Mouse (Mus musculus) neural tube, embryonic 13.5 days (tissue): Measurements from ENCODE around the gene Slc8a3. TPM values are rescaled to one million over a fixed set of nuclear protein-coding genes. Genes with fewer than 3 reads are reported as not detected.

ENCODE experiments used
- ATAC-seq: fragments of 200-750 bp; cut with Nextera tagmentation; 2 replicates; pipeline ENCODE4 v1.8.0; 2017; ENCODE audit warnings: low read depth, mild to moderate bottlenecking, moderate TSS enrichment, moderate library complexity
- H3K27ac ChIP-seq: fragments of 300-500 bp; sonication (generic); replicated peaks from 2 replicates; pipeline ENCODE4 v1.5.1; 2015; ENCODE audit warnings: moderate library complexity, mild to moderate bottlenecking, inconsistent platforms
- H3K27me3 ChIP-seq: fragments of 300-500 bp; sonication (generic); 2 replicates; pipeline ENCODE4 v1.6.1; 2015; ENCODE audit warnings: mild to moderate bottlenecking, inconsistent platforms
- H3K36me3 ChIP-seq: fragments of 300-500 bp; sonication (generic); 2 replicates; pipeline ENCODE4 v1.6.1; 2015; ENCODE audit warnings: mild to moderate bottlenecking, inconsistent platforms
- H3K4me1 ChIP-seq: fragments of 300-500 bp; sonication (generic); replicated peaks from 2 replicates; pipeline ENCODE4 v1.6.1; 2015; ENCODE audit warnings: inconsistent platforms
- H3K4me2 ChIP-seq: fragments of 300-500 bp; sonication (generic); 2 replicates; pipeline ENCODE4 v1.6.1; 2015; ENCODE audit warnings: inconsistent platforms, mild to moderate bottlenecking, moderate library complexity
- H3K4me3 ChIP-seq: fragments of 300-500 bp; sonication (generic); 2 replicates; pipeline ENCODE4 v1.5.1; 2015; ENCODE audit warnings: mild to moderate bottlenecking, inconsistent platforms
- H3K9ac ChIP-seq: fragments of 300-500 bp; sonication (generic); 2 replicates; pipeline ENCODE4 v1.6.1; 2015; ENCODE audit warnings: moderate library complexity, mild to moderate bottlenecking, inconsistent platforms
- H3K9me3 ChIP-seq: fragments of 300-500 bp; sonication (generic); 2 replicates; pipeline ENCODE4 v1.6.1; 2016; ENCODE audit warnings: inconsistent platforms
- WGBS: fragments of 180-500 bp; shearing (Covaris S2); methylation state at CpG from one replicate; pipeline ENCODE4 v1.1.7; 2015; 5-methylcytosine and 5-hydroxymethylcytosine counted together
- polyA plus RNA-seq: library from polyadenylated mRNA; unstranded; fragments of >200 nt; fragmentation: Nextera tagmentation; extraction: Ambion mirVana; gene quantifications from 2 replicates; pipeline ENCODE4 v1.2.1, GENCODE M21; 2015

Slc8a3 gene
- polyA plus RNA-seq, 1 experiment from 2014 or later = 5.2 TPM

DNA sequence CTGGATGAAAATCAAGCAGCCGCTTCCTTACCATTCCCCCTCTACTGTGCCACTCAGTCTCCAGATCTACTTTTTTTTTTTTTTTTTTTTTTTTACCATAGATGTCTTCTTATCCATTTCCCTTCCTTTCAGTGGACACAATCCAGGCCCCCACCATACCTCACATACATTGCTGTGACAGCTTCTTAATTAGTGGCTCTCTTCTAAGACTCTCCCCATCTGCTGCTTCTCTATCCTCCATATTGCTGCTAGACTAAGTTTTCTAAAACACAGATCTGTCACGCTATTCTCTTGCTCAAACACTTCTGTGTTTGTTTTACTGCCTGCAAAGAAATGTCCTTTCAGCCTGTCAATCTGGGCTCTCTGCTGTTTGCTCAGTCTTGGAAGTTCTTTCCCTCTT is 54.9 kb downstream of the Slc8a3 start:
- no peak for ATAC-seq
- 46% methylated on average over 2 of the region's 2 CpGs for WGBS
- H3K27me3 ChIP-seq = no peaks in the 10 kb centered on the region

DNA sequence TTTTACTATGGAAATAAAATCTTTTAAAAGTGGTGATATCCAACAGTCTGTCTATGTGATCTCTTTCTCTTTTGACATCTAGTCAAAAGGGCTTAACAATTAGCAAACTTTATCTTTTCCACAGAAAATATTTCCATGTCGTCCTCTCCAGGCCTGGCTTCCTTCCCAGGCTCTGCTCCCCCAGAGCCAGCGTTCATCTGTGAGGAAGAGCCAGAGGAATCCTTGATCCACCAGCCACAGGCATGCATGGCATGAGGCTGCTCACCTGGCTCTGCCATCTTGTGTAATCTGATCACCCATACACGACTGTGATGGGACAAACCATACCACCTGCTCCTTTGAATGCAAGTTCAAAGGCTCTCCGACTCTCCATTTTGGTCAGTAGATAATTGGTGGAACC is 58.4 kb downstream of the Slc8a3 start:
- ATAC-seq = no peak
- H3K36me3 ChIP-seq = no peaks in the 10 kb centered on the region
- no peak overlapping the region for H3K4me3 ChIP-seq
- no peaks in the 10 kb centered on the region for H3K27me3 ChIP-seq
- no peak overlapping the region for H3K9ac ChIP-seq
- no peak overlapping the region for H3K27ac ChIP-seq
- H3K4me2 ChIP-seq = no peak overlapping the region
- H3K4me1 ChIP-seq = peaks cover 13% of the 10 kb centered on the region
- H3K9me3 ChIP-seq = no peaks in the 10 kb centered on the region
- 82% methylated on average over 4 of the region's 4 CpGs for WGBS

More for the DNA sequence above, 54.9 kb downstream of the Slc8a3 start:
- Histone ChIP-seq H3K9me3 (no peaks in the 10 kb centered on the region), H3K9ac (no peak overlapping the region), H3K4me2 (no peak overlapping the region), H3K4me3 (no peak overlapping the region), H3K27ac (no peak overlapping the region), H3K4me1 (peaks cover 9% of the 10 kb centered on the region), H3K36me3 (no peaks in the 10 kb centered on the region)

DNA sequence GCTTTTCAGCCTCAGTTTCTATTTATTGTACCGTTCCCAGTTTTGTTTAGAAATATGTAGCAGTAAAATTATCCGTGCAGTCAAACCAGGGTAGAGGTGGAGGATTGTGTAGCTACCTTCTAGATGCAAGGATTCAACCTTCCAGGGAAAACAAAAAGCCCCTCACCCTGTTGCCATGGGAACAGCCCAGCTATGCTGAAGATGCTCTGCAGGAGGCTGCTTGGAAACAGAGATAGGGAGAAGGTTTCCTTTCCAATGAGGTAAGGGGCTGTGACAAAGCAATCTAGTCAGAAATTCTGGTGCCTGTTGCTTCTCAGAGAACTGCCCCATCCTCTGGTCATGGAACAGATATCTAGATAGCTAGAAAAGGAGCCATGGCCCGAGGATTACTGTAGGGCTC is 59.6 kb downstream of the Slc8a3 start:
- no peaks in the 10 kb centered on the region for H3K27me3 ChIP-seq
- peaks cover 13% of the 10 kb centered on the region for H3K4me1 ChIP-seq
- peak; percentile 36; the same call in 1 of the 2 replicates for ATAC-seq
- no peak overlapping the region for H3K9ac ChIP-seq
- no peaks in the 10 kb centered on the region for H3K9me3 ChIP-seq
- H3K27ac ChIP-seq = no peak overlapping the region
- no peak overlapping the region for H3K4me3 ChIP-seq
- no peaks in the 10 kb centered on the region for H3K36me3 ChIP-seq
- WGBS = 33% methylated on average over 3 of the region's 3 CpGs
- H3K4me2 ChIP-seq = no peak overlapping the region

DNA sequence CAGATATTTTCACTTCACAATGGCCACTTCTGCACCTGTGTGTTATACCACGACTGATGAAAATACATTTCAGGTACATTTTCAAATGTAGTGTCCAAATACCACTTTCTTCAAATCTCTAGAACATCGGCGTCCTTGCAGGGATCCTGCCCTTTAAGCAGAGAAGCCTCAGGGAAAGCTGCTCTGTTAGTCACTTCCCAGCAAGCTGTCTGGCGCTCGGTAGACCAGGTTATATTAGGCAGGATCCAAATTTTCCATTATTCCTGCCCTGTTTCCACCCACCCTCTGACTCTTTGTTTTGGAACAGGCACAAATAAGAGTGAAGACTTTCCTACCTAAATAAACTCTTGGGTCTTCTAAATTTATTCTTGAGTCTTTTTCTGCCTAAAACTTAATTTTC is 63.7 kb downstream of the Slc8a3 start:
- Histone ChIP-seq H3K36me3 (no peaks in the 10 kb centered on the region), H3K4me3 (no peak overlapping the region), H3K27ac (no peak overlapping the region), H3K9me3 (no peaks in the 10 kb centered on the region), H3K4me1 (peaks cover 13% of the 10 kb centered on the region), H3K4me2 (no peak overlapping the region), H3K27me3 (no peaks in the 10 kb centered on the region), H3K9ac (no peak overlapping the region)
- ATAC-seq = no peak
- WGBS = 89% methylated on average over 5 of the region's 5 CpGs

DNA sequence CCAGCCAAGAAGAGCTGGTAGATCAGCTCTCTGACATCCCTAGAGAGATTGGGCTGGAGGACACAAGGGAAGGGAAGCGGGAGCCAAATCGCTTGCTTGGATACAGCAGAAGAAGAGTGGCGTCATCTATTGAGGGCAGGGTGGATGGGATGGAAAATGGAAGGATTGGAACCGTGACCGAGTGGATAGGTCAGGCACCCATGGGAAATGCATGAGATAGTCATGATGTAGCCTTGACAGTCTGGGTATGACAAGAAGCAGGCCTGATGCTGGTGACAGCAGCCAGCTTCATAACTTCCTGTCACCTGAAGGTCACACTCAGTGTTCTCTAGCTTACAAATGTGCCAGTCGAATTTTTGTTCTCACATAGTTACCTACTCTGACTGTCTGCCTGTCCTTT is 70.2 kb downstream of the Slc8a3 start:
- no peak for ATAC-seq
- H3K36me3 ChIP-seq = no peaks in the 10 kb centered on the region
- no peak overlapping the region for H3K9ac ChIP-seq
- no peaks in the 10 kb centered on the region for H3K9me3 ChIP-seq
- H3K4me3 ChIP-seq = no peak overlapping the region
- H3K27ac ChIP-seq = no peak overlapping the region
- 92% methylated on average over 6 of the region's 6 CpGs for WGBS
- no peaks in the 10 kb centered on the region for H3K27me3 ChIP-seq
- no peaks in the 10 kb centered on the region for H3K4me1 ChIP-seq
- no peak overlapping the region for H3K4me2 ChIP-seq

DNA sequence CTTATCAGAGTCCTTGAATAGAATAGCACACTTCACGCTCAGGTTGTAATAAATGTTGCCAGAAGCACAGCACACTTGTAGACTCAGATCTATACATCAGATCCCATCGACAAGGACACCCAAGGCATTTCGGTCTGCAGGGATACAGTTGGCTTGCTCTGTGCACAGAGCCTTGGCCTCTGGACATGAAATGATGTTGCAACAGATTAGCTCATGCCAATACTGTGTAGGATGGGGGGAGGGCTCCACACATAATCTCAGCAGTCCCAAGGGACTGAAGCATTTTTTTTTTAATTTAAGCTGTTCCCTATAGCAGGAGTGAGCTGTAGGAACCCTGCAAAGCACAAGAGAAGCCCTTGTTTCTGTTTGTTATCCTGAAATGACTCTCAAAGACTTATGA is 74.8 kb downstream of the Slc8a3 start:
- Histone ChIP-seq H3K27ac (no peak overlapping the region), H3K9ac (no peak overlapping the region), H3K27me3 (no peaks in the 10 kb centered on the region), H3K36me3 (no peaks in the 10 kb centered on the region), H3K9me3 (no peaks in the 10 kb centered on the region), H3K4me3 (no peak overlapping the region), H3K4me1 (no peaks in the 10 kb centered on the region), H3K4me2 (no peak overlapping the region)
- no peak for ATAC-seq
- 90% methylated on average over 3 of the region's 3 CpGs for WGBS

DNA sequence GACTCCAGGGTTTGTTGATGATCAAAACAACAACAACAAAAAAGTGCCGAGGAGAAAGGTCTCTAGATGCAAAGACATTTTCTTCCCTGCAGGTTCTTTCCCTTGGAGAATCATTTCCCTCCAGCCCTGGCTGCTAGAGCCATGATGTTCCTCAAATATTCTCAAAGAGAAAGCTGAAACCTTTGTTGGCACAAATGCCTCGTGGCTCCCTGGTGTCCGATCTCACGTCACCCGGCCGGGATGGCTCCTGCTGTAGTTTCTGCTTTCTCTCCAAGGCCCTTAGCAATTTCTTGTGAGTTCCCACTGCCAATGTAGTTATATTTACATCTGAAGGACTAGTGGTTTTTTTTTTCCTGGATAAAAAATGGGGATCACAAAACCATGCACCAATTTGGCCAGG is 87.6 kb downstream of the Slc8a3 start:
- Histone ChIP-seq H3K27me3 (no peaks in the 10 kb centered on the region), H3K9ac (no peak overlapping the region), H3K4me3 (no peak overlapping the region), H3K9me3 (no peaks in the 10 kb centered on the region), H3K36me3 (no peaks in the 10 kb centered on the region), H3K27ac (no peak overlapping the region), H3K4me2 (no peak overlapping the region), H3K4me1 (no peaks in the 10 kb centered on the region)
- no peak for ATAC-seq
- 78% methylated on average over 6 of the region's 6 CpGs for WGBS

DNA sequence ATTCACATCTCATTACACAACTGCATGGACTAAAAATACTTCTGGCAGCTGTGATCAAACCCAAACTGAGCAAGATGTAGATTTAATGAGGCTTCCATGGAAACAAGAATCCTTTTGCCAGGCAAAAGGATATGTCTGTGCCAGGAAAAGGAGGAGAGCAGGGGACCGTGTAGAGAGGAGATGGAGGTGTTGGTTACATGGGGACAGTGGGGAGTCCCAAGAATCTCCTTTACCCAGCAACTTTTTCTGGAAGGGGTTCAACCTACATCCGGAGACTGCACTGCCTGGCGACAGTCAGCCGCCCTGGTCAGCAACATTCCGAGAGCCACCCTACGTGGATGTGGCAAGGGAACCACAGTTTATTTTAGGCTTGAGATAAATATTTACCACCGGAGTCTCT is 88.0 kb downstream of the Slc8a3 start:
- H3K27me3 ChIP-seq = no peaks in the 10 kb centered on the region
- H3K4me1 ChIP-seq = no peaks in the 10 kb centered on the region
- WGBS = 86% methylated on average over 7 of the region's 7 CpGs
- no peak overlapping the region for H3K4me2 ChIP-seq
- no peak for ATAC-seq
- H3K4me3 ChIP-seq = no peak overlapping the region
- H3K9me3 ChIP-seq = no peaks in the 10 kb centered on the region
- H3K27ac ChIP-seq = no peak overlapping the region
- no peak overlapping the region for H3K9ac ChIP-seq
- no peaks in the 10 kb centered on the region for H3K36me3 ChIP-seq

DNA sequence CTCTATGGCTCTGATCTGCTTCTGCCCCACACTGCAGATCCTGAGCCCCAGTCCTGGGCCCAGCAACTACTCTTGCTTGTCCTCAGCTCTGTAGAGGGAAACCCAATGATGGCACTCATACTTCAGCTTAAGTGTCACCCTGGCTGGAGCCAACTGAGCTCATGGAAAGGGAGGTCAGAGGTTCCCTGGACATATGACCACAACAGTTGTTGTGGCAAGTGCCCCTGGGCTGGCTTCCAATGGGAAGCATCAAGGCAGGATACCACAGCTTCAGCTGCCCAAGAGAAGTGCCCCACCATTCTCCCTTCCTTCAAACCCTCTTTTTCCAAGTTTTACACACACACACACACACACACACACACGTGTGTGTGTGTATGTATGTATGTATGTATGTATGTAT is 88.5 kb downstream of the Slc8a3 start:
- Histone ChIP-seq H3K4me2 (no peak overlapping the region), H3K9ac (no peak overlapping the region), H3K36me3 (no peaks in the 10 kb centered on the region), H3K4me1 (no peaks in the 10 kb centered on the region), H3K4me3 (no peak overlapping the region), H3K9me3 (no peaks in the 10 kb centered on the region), H3K27me3 (no peaks in the 10 kb centered on the region), H3K27ac (no peak overlapping the region)
- 64% methylated on average over 1 of the region's 1 CpGs for whole genome bisulfite sequencing
- no peak for ATAC-seq

DNA sequence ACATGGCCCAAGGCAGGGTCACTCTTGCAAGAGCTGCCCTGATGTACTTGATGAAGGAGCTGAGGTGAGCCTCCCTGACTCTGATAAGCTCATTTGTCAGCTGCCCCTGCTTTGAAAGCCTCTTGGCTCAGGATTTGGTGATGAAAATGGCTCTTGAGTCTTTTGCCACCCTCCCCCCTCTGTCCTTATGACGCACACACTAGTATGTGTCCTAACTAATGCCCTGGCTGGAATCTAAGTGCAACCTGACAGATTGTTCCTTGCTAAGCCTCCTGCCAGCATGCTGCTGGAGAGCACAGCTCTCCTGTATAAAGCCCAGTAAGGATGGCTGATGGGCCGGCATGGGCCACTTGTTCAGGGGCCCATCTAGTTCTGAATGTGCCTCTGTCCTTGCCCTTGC is 91.3 kb downstream of the Slc8a3 start:
- Histone ChIP-seq H3K36me3 (no peaks in the 10 kb centered on the region), H3K4me1 (no peaks in the 10 kb centered on the region), H3K4me3 (no peak overlapping the region), H3K9ac (no peak overlapping the region), H3K27ac (no peak overlapping the region), H3K27me3 (no peaks in the 10 kb centered on the region), H3K9me3 (no peaks in the 10 kb centered on the region), H3K4me2 (no peak overlapping the region)
- no peak for ATAC-seq
- WGBS = 97% methylated on average over 2 of the region's 2 CpGs

DNA sequence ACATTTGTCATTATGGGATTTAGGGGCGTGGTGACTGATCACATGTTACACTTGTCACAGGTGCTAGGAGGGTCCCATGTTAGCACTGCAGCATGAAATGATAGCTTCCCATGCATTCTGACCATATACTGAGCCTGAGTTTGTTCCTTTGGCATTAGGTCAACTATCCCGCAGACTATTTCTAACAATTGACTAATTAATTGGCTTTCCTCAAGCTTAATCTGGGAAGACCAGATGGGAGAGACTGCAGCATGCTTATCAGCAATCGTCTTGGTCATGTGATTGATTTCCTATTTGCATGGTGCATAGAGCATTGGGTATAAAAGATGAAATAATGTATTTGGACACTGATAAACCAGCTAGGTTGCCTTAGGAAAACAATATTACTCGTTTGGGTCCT is 91.9 kb downstream of the Slc8a3 start:
- H3K9ac ChIP-seq = no peak overlapping the region
- ATAC-seq = no peak
- H3K27ac ChIP-seq = no peak overlapping the region
- no peak overlapping the region for H3K4me3 ChIP-seq
- H3K4me2 ChIP-seq = no peak overlapping the region
- H3K9me3 ChIP-seq = no peaks in the 10 kb centered on the region
- H3K36me3 ChIP-seq = no peaks in the 10 kb centered on the region
- 82% methylated on average over 4 of the region's 4 CpGs for WGBS
- no peaks in the 10 kb centered on the region for H3K27me3 ChIP-seq
- no peaks in the 10 kb centered on the region for H3K4me1 ChIP-seq

DNA sequence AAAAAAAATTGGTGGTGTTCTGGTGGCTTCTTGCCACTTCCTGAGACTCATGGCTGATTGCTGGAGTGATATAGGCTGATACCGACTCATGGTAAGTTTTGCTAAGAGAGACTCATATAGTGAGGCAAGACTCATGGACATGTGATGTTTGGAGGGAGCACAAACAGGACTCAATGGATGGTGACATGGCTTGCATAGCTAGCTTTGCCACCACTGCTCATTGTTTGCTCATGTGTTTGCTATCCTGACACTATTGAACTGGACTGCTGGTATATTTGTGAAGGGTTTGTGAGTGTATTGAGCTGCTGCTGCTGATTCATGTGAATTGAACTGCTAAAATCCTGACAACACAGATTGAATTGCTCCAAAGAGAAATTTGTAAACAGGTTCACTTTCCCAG is 95.8 kb downstream of the Slc8a3 start:
- WGBS = 91% methylated on average over 1 of the region's 1 CpGs

DNA sequence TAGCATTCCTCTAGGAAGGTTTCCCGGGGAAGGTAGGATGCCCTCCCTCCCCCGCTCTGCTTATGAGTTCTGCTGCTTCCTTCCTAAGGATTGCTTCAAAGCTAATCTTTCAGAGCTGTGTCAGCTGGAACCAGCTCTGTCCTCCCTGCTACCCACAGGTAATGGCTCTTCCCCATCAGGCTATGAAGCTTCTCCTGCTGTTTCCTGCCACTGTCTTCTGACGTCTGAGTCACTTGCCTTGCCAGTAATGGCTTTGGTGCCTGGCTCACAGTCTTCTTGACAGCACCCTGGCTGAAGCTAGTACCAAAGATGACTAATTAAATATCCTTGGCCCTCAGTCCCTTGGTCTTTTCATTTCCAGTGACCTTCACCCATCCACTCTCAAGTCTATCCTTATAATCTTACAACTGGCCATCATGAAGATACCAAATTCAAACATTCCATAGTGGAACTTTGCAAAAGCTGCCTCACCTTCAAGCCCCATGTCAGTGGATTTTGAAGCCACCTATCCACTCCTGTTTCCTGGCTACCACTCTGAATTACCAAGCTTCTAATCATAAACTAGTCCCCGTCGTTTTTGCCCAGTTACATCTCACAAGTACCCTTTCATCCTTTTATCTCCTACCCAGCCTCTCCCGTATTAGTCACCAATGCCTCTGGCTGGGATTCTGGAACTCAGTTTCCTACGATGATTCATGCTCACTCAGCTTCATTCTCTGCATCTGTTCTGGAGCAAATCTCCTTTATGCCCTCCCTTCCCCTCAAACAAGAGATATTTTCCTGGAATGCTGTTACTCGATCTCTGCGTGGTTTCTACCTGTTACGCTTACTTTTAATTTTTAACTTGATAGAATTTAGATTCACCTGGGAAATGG is 97.3 kb downstream of the Slc8a3 start:
- H3K27ac ChIP-seq = no peak overlapping the region
- no peaks in the 10 kb centered on the region for H3K9me3 ChIP-seq
- 83% methylated on average over 10 of the region's 10 CpGs for WGBS

More for the DNA sequence above, 95.8 kb downstream of the Slc8a3 start:
- H3K9ac ChIP-seq = no peak overlapping the region
- H3K4me3 ChIP-seq = no peak overlapping the region
- H3K36me3 ChIP-seq = no peaks in the 10 kb centered on the region
- no peaks in the 10 kb centered on the region for H3K4me1 ChIP-seq
- H3K4me2 ChIP-seq = no peak overlapping the region
- no peaks in the 10 kb centered on the region for H3K27me3 ChIP-seq
- no peak for ATAC-seq
- H3K9me3 ChIP-seq = no peaks in the 10 kb centered on the region
- H3K27ac ChIP-seq = no peak overlapping the region

More for the DNA sequence above, 97.3 kb downstream of the Slc8a3 start:
- H3K4me1 ChIP-seq = no peaks in the 10 kb centered on the region
- no peak overlapping the region for H3K9ac ChIP-seq
- H3K4me2 ChIP-seq = no peak overlapping the region
- no peaks in the 10 kb centered on the region for H3K27me3 ChIP-seq
- ATAC-seq = no peak
- no peak overlapping the region for H3K4me3 ChIP-seq
- H3K36me3 ChIP-seq = no peaks in the 10 kb centered on the region
